Mouse (Mus musculus) heart, adult 18-20 months (tissue): ENCODE measurements at regions not wholly inside any gene's neighbourhood (a gene's known extent, or its start where the extent isn't known, plus 50 kb on each side); places are given as distances from the start of the nearest gene placed in this dataset.

ENCODE experiments used
- DNase-seq, 2 experiments: peaks; one replicate each; pipeline ENCODE4 v3.0.0; 2021 to 2022; ENCODE audit warnings: mixed read lengths in 1 of 2

- peak in 1 of 2 experiments; percentile 4 for DNase-seq
These were observed 197.6 kb downstream of the Arl4a start for GRCm38 (mm10) chr12:39840179-39840578.

GRCm38 (mm10) chr12:39831079-39831478, 206.7 kb downstream of the Arl4a start:
- no peak for DNase-seq

GRCm38 (mm10) chr12:39830530-39830929, 207.3 kb downstream of the Arl4a start:
- DNase-seq = no peak

GRCm38 (mm10) chr12:39822671-39823070, 215.2 kb downstream of the Arl4a start:
- DNase-seq = no peak

GRCm38 (mm10) chr12:39801536-39801935, 236.3 kb downstream of the Arl4a start:
- no peak for DNase-seq

GRCm38 (mm10) chr12:39797843-39798242, 240.0 kb downstream of the Arl4a start:
- DNase-seq = no peak

GRCm38 (mm10) chr12:39796939-39797338, 240.9 kb downstream of the Arl4a start:
- DNase-seq = no peak

GRCm38 (mm10) chr12:39785026-39785425, 252.8 kb downstream of the Arl4a start:
- no peak for DNase-seq

GRCm38 (mm10) chr12:39784532-39784931, 253.3 kb downstream of the Arl4a start:
- DNase-seq = no peak

- no peak for DNase-seq
These were observed 261.7 kb downstream of the Arl4a start for GRCm38 (mm10) chr12:39776173-39776572.

GRCm38 (mm10) chr12:39766988-39767387, 270.8 kb downstream of the Arl4a start:
- DNase-seq = no peak

GRCm38 (mm10) chr12:39763529-39763928, 274.3 kb downstream of the Arl4a start:
- DNase-seq = no peak

- DNase-seq = no peak
These were observed 275.9 kb downstream of the Arl4a start for GRCm38 (mm10) chr12:39761946-39762345.

- DNase-seq = peak in 1 of 2 experiments; percentile 6
These were observed 276.5 kb downstream of the Arl4a start for GRCm38 (mm10) chr12:39761326-39761725.

- DNase-seq = no peak
These were observed 279.9 kb downstream of the Arl4a start for GRCm38 (mm10) chr12:39757975-39758374.

- no peak for DNase-seq
These were observed 286.0 kb downstream of the Arl4a start for GRCm38 (mm10) chr12:39751850-39752249.

GRCm38 (mm10) chr12:39742156-39743063, 295.4 kb downstream of the Arl4a start:
- no peak for DNase-seq

GRCm38 (mm10) chr12:39741051-39741847, 296.6 kb downstream of the Arl4a start:
- DNase-seq = no peak

- no peak for DNase-seq
These were observed 300.9 kb downstream of the Arl4a start for GRCm38 (mm10) chr12:39736966-39737365.

GRCm38 (mm10) chr12:39736097-39736920, 301.5 kb downstream of the Arl4a start:
- no peak for DNase-seq

GRCm38 (mm10) chr12:39734176-39734575, 303.6 kb downstream of the Arl4a start:
- DNase-seq = no peak

GRCm38 (mm10) chr12:39731177-39731576, 306.6 kb downstream of the Arl4a start:
- no peak for DNase-seq
